Mouse (Mus musculus) brain, adult 2 months (tissue): ENCODE measurements around the gene Mfsd7a.
A peak's percentile ranks its signal among the peaks of the same experiment; 100 is the strongest.

Experiments
- DNase-seq: peaks from one replicate; pipeline ENCODE4 v3.0.0; 2011; ENCODE audit warnings: low read depth, low spot score

Gene Mfsd7a

GRCm38 (mm10) chr5:108433804-108434587 is 14.7 kb downstream of the Mfsd7a start, which contains the start of gene Atp5k:
Gene Atp5k (minus strand): TSS chr5:108434448.
- DNase-seq = peak; percentile 96

- no peak for DNase-seq
Measured at GRCm38 (mm10) chr5:108431196-108431595, 17.5 kb downstream of the Mfsd7a start.

- DNase-seq = peak; percentile 74
Measured at GRCm38 (mm10) chr5:108427186-108427585, 21.5 kb downstream of the Mfsd7a start.

- no peak for DNase-seq
Measured at GRCm38 (mm10) chr5:108423427-108423826, 25.3 kb downstream of the Mfsd7a start.

- no peak for DNase-seq
Measured at GRCm38 (mm10) chr5:108422741-108423140, 25.9 kb downstream of the Mfsd7a start.

GRCm38 (mm10) chr5:108414711-108415110 is 34.0 kb downstream of the Mfsd7a start:
- DNase-seq = no peak

- peak; percentile 48 for DNase-seq
Measured at GRCm38 (mm10) chr5:108406977-108407376, 41.7 kb downstream of the Mfsd7a start.

GRCm38 (mm10) chr5:108405460-108405859 is 43.2 kb downstream of the Mfsd7a start:
- DNase-seq = no peak

- no peak for DNase-seq
Measured at GRCm38 (mm10) chr5:108403453-108403852, 45.2 kb downstream of the Mfsd7a start.
